Mouse (Mus musculus) cerebellum, adult 11-12 months (tissue): ENCODE results near the gene Bcas2.
"Not testable (repeated sequence)": the region's sequence is repeated elsewhere in the genome, so short reads cannot be mapped to it uniquely, and the experiment has no call there.

Experiments
- DNase-seq: peaks from one replicate; pipeline ENCODE4 v3.0.0; 2022

Gene Bcas2

DNA sequence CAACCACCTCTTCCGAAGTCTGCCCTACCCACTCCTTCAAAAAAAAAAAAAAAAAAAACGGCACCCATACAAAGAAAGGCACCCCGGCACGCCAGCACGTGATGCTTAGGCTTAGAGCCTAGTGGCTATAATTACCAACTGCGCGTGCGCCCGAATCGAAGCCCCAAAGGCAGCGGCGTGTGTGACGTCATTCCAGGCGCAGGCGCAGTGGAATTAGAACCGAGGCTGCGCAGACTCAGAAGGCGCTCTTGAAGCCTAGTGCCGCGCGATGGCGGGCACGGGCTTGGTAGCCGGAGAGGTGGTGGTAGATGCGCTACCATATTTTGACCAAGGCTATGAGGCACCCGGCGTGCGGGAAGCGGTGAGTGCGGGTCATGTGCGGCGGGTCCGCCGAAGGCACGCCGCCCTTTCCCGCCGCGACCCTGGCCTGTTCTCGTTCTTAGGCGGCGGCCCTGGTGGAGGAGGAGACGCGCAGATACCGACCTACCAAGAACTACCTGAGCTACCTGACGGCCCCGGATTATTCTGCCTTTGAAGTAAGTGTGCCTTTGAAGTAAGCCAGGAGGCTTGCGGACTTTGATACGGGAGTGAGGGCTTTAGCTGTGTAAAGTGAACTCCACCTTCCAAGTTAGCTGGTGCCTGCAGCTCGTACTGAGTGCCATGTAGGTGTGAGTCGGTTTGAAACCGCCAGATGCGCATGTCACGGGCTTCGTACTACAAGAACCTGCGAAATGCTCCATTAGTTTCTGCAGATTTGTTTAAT lies at the start of gene Bcas2:
Gene Bcas2, plus strand, starts transcription at position 151 of the 763 bp plus-strand sequence.
- DNase-seq: peak; percentile 97

GRCm38 (mm10) chr3:103123636-103124035 lies 47.8 kb upstream of the Bcas2 start:
- no peak for DNase-seq

DNA sequence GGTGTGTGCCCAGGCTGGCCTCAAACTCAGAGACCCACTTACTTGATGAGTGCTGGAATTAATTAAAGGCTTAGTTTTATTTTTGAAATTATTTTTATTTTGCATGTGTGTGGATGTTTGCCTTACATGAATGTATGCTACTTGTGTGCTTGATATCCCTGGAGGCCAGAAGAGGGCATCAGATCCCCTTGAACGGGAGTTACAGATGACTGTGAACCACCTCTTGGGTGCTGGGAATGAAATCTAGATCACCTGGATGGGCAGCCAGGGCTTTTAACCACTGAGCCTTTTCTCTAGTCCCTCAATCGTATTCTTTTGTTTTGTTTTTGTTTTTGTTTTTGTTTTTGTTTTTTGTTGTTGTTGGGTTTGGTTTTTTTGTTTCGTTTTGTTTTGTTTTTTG lies 45.3 kb upstream of the Bcas2 start:
- no peak for DNase-seq

GRCm38 (mm10) chr3:103127177-103127576 lies 44.3 kb upstream of the Bcas2 start:
- DNase-seq: no peak

DNA sequence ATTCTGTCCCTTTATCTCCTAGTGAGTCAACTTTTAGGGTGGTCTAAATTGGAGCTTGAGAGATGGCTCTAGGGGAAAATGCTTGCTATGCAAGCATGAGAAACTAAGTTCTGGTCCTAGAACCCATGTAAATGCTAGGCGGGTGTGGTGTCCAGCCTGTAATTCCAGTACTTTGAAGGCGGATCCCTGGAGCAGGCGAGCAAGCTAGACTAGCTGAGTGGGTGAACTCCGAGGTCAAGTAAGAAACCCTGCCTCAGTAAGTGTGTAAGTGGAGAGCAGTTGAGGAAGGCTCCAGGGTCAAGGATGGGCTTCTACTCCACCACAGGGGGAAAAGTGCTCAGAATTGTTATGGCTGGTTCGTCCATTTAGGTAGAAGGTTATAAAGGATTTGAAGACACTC lies 43.7 kb upstream of the Bcas2 start:
- no peak for DNase-seq

- no peak for DNase-seq
These were observed 43.2 kb upstream of the Bcas2 start for GRCm38 (mm10) chr3:103128251-103128650.

GRCm38 (mm10) chr3:103129367-103130159 lies 41.9 kb upstream of the Bcas2 start:
- DNase-seq: no peak

DNA sequence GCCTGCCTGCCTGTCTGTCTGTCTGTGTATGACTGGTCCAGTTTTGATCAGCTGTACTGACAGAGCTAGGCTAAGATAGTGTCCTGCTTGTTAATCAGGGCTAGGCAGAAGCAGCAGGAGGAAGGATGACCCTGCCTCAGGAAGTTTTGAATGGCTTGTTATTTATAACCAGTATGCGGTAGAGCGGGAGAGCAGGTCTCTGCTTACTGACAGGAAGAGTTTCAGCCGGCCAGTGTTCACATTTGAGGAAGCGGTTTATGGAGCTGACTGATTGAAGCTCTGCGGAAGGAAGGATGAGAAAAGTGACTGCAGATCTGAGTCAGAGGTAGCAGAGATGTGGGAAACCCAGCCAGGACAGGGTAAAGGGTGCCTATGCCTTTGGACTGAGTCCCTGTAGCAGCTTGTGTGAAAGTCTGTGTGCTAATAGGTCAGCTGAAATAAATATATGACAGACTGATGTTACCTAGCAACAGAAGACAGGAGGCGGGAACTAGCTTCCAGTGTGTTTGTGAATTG lies 41.2 kb upstream of the Bcas2 start:
- no peak for DNase-seq

GRCm38 (mm10) chr3:103133098-103133497 lies 38.4 kb upstream of the Bcas2 start:
- no peak for DNase-seq

DNA sequence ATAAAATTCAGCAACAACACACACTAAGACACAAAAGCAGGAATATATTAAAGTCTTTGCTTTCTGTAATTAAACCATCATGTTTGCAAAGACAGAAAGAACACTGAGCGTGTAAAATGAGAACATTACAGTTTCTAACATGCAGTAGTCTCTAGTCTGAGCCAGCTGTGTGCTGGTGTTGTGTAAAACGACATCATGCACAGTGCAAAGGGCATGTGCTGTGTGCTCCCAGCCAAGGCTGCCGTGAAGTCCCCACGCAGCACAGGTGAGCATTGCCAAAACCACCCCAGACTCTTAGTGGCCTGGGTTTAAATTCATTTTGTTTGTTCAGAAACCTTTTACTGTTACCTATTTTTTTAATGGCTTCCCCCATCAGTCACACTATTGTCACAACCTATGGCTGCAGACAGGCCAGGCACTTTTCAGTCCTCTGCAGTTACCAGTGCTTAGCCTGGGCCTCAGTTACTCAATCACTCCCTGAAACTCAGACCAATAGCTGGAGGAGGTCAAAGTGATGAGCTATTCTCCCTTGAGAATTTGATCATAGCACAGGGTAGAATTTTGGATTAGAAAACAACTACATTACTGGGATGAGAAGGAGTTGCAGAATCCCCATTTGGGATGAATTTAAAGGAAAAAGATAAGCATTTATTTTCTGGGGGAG lies 34.9 kb upstream of the Bcas2 start:
- DNase-seq: no peak

- DNase-seq: no peak
These were observed 32.4 kb upstream of the Bcas2 start for GRCm38 (mm10) chr3:103139047-103139446.

GRCm38 (mm10) chr3:103140095-103140838 lies 31.2 kb upstream of the Bcas2 start:
- DNase-seq: not testable (repeated sequence)

- DNase-seq: no peak
These were observed 30.2 kb upstream of the Bcas2 start for GRCm38 (mm10) chr3:103141287-103141686.

- no peak for DNase-seq
These were observed 29.1 kb upstream of the Bcas2 start for GRCm38 (mm10) chr3:103142366-103142765.

DNA sequence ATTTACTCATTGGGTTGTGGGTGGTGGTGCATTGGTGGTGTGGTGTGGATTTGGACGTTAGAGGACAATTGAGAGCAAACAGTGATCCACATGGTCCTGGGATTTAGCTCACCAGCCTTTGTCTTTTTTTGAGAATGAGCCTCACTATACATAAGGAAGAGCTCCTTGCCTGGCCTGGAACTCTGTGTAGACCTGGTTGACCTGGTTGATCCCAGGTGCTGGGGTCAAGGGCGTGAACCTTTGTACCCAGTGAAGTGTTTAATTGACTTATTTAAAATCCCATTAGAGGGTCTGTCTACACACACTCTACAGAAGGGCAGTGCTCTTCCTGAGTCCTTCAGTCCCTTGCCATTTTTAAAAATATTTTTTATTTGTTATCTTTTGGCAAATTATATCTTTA lies 26.1 kb upstream of the Bcas2 start:
- no peak for DNase-seq

GRCm38 (mm10) chr3:103145791-103146190 lies 25.7 kb upstream of the Bcas2 start:
- no peak for DNase-seq

DNA sequence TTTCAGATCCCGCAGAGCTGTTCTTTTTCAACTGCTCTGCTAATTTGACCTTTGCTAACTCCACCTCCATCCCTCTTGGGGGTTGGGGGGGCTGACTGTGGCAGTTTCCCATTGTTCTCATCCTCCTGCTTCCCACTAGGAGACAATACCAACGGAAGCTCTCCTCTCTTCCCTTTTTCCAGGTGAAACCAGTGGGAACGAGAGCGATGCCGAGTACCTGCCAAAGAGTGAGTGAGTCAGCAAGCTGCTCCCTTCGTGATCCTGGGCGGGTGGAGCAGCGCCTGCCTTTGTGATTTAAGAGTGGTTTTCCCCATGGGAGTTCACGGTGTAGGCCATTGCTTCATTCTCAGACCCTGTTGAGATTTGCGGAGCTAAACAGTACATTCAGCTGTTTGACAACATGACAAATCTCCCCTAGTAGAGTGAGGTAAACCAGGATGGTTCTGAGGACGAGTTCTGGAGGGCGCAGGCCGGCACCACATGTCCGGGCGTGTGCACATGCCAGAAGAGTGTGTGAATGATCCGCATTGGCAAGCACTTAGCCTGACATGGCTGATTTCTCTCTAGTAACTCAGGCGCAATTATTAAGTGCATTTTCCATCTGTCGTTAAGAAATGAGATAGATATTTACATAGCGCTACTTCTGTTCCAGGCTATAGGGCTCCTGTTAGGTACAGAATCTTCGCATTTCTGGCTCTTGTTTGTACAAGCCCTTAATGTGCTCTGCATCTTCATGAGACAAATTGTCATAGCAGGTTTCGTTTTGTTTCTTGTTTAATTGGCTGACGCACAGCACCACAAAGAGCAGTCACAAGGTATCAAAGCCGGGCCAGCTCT lies 24.9 kb upstream of the Bcas2 start:
- DNase-seq: no peak

- no peak for DNase-seq
These were observed 23.7 kb upstream of the Bcas2 start for GRCm38 (mm10) chr3:103147775-103148174.

- DNase-seq: no peak
These were observed 22.5 kb upstream of the Bcas2 start for GRCm38 (mm10) chr3:103148941-103149340.

DNA sequence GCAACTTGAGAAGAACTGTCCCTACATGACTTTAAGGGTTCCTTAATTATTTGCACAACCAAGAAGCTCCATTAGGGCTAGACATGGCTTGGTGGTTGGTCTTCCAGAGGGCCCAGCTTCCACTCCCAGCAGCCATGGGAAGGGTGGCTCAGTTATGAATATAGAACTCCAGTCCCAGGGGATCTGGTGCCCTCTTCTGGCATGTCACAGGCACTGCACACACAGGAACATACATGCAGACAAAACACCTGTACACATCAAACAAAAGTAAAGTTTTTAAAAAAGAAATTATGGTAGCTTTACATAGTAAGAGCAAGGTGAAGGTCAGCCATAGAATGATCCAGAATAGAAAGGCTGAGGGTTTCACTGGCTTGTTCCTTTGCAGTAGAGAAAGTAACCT lies 17.7 kb upstream of the Bcas2 start:
- no peak for DNase-seq

DNA sequence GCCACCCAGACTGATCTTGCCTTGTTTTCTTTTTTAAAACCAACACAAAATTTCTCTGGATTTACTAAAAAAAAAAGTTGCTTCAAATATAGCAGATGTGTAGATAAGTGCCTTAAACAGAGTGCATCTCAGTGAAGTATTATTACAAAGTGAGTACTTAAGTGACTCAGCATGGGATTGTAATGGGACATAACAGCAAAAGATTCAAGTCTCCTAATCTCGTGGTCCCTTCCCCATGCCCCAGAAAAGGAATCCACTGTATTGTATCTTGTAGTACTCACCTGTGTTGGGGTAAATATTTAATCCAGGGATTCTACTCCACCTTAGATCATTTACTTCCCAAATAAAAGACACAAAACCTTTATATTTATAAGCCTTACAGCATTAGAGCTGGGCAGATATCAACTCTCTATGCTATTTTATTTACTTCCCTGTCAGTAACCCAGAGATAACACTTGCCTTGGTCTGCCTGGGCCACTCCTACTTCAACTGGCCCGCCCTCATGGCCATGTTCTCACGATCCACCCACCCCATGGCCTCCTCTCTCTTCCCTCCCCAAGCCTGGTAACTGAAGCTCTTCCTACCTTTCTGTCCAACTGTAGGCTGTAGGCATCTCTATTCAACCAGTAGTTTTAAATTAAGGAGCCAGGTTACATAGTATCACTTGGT lies 12.1 kb upstream of the Bcas2 start:
- no peak for DNase-seq
